Mouse (Mus musculus) cerebellum, adult 2 months (tissue): ENCODE data around the gene Hsd17b12.

ENCODE experiments used
- CTCF ChIP-seq: fragments of 200-500 bp; IDR thresholded peaks from 2 replicates; pipeline ENCODE4 v1.5.1; 2011; ENCODE audit warnings: low read depth, mild to moderate bottlenecking, control low read depth, low read length, moderate library complexity, borderline replicate concordance; ENCODE audit not compliant: insufficient read depth
- POLR2A ChIP-seq: fragments of 200-500 bp; IDR thresholded peaks from 2 replicates; pipeline ENCODE4 v1.6.1; 2011; ENCODE audit warnings: low read length, control low read depth, borderline replicate concordance; ENCODE audit not compliant: insufficient read depth

GRCm38 (mm10) chr2:94066120-94066519 lies 91.6 kb downstream of the Hsd17b12 start:
- TF ChIP-seq POLR2A (no peak), CTCF (no peak)
